Mouse (Mus musculus) thymus, adult 2 months (tissue): ENCODE data around the gene Lzts2.

Experiments used
- CTCF ChIP-seq: fragments of 200-500 bp; IDR thresholded peaks from 2 replicates; pipeline ENCODE4 v1.5.1; 2012; ENCODE audit warnings: mild to moderate bottlenecking, control low read depth, low read length, moderate library complexity, borderline replicate concordance; ENCODE audit not compliant: control insufficient read depth, poor library complexity, insufficient read depth; ENCODE audit errors: extremely low read depth
- POLR2A ChIP-seq: fragments of 200-500 bp; IDR thresholded peaks from 2 replicates; pipeline ENCODE4 v1.6.1; 2012; ENCODE audit warnings: mild to moderate bottlenecking, low read length, control low read depth, moderate library complexity; ENCODE audit not compliant: control insufficient read depth, poor library complexity, insufficient read depth; ENCODE audit errors: extremely low read depth

- TF ChIP-seq CTCF (no peak), POLR2A (no peak)
Measured at GRCm38 (mm10) chr19:44987004-44987403, 27.2 kb upstream of the Lzts2 start.
